Mouse (Mus musculus): ENCODE results near the gene Sc5d.

Sc5d gene

DNA sequence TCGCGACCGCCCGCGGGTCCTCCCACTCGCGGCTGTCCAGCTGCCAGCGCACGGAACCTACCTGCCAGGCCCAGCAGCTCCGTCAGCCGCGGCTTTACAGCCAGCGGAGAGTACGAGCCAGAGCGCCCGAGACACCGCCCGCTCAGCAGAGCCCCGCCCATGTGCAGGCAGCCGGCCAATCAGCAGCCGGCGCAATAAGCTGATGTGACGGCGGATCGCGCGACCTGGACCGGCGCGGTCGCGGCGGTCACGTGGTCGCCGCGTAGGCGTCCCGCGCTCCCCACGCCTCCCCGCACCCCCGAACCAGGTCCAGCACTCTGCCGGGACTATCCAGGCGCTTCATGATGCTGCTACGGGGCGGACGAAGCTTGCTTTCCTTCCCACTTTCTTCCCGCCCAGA is at the start of gene Sc5d:
TSS of gene Sc5d (minus strand) at position 112 of the 400 bp plus-strand sequence.
- DNase-seq (ENCODE audit: inconsistent age in 2 of 2, low spot score in 1 of 2) = peak; percentile 96 to 97

- no peak for DNase-seq (ENCODE audit: inconsistent age in 2 of 2, low spot score in 1 of 2)
These were observed 47.3 kb upstream of the Sc5d start for GRCm38 (mm10) chr9:42311311-42311710.

DNA sequence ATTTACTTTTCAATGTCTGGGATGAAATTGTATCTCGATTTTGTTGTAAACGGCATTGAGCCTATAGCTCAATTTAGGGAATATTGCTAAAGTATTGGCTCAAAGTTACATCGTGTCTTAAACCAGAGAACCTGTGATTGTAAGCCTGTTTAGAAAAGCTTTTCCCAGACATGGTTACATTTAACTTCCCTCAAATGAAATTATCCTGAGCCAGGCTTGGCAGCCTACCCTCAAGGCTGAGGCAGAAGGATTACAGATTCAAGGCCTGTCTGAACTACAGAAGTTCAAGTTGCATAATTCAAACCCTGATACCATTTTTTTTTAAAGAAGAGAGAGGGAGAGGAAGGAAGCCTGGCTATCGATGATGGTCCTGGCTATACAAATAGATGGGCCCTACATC is 39.8 kb upstream of the Sc5d start:
- DNase-seq (ENCODE audit: inconsistent age in 2 of 2, low spot score in 1 of 2) = peak; percentile 30 to 83

GRCm38 (mm10) chr9:42301082-42301633 is 37.1 kb upstream of the Sc5d start:
- no peak for DNase-seq (ENCODE audit: inconsistent age in 2 of 2, low spot score in 1 of 2)

GRCm38 (mm10) chr9:42296297-42296922 is 32.4 kb upstream of the Sc5d start:
- no peak for DNase-seq (ENCODE audit: inconsistent age in 2 of 2, low spot score in 1 of 2)

DNA sequence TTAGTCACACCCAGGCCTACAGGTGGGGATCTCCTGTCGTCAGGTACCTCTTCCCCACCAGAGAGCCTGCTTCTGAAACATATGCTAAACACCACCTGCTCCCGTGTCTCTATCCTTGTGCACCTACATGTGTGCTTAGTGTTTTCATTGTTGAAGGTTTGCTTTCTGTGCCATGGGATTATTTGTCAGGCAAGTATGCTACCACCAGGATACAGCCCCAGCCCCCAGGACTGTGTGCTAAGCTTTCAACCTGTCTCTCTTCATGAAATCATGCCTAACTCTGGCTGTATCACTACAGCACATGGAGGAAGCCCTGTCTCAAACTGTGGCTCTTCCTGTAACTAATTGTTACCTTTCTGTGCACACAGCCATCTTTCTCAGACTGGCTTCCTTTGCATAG is 30.1 kb upstream of the Sc5d start:
- DNase-seq (ENCODE audit: inconsistent age in 2 of 2, low spot score in 1 of 2) = no peak

GRCm38 (mm10) chr9:42293596-42293995 is 29.5 kb upstream of the Sc5d start:
- no peak for DNase-seq (ENCODE audit: inconsistent age in 2 of 2, low spot score in 1 of 2)

DNA sequence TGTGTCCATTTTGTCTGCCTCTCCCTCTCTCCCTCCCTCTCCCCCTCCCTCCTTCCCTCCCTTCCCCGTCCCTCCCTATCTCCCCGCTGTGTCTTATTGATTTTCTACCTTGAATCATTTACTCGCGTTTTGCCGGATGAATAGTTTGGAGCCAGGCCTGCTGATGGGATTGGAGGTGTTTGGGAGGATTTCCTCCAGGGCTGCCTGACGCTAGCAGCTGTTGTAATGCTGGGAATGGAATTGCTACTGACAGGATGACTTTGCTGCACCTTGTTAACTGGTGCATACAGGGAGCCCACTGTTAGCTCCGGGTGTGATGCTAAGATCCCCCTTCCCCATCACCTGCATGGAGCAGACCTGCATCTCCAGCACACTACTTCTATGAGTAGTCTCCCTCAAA is 29.0 kb upstream of the Sc5d start:
- DNase-seq (ENCODE audit: inconsistent age in 2 of 2, low spot score in 1 of 2) = no peak

DNA sequence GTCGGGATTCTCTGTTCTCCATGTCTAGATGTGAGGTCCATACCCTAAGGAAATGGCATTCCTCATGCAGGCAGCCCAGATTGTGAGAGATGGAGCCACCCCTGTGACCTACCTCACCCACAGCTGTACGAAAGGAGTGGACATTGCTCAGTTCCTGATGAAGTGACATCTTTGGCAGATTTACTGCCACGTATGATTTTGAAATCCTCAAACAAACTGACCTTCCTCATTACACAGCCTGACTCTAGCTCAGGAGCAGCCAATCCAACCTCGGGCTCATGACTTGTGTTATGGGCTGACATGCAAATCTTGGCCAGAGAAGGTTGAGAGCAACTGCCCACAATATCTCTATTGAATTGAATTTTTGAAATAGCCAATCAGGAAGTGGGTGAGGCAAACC is 15.6 kb upstream of the Sc5d start:
- DNase-seq (ENCODE audit: inconsistent age in 2 of 2, low spot score in 1 of 2) = peak in 1 of 2 experiments; percentile 83

GRCm38 (mm10) chr9:42278046-42278445 is 14.0 kb upstream of the Sc5d start:
- no peak for DNase-seq (ENCODE audit: inconsistent age in 2 of 2, low spot score in 1 of 2)

DNA sequence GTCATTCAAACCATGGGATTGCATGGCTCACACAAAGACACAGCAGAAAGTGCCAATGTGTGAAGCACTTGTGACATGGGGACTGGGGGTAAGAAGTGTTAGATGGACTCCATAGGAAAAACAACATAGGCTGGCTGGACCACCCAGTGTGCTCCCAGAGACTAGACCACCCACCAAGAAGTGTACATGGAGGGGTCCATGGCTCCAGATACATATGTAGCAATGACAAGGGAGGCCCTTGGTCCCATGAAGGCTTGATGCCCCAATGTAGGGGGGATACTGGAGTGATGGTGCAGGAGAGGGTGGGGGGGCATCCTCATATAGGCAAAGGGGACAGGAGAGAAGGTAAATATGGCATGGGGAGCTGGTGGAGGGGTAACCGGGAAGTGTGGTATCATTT is 13.6 kb upstream of the Sc5d start:
- DNase-seq (ENCODE audit: inconsistent age in 2 of 2, low spot score in 1 of 2) = no peak

DNA sequence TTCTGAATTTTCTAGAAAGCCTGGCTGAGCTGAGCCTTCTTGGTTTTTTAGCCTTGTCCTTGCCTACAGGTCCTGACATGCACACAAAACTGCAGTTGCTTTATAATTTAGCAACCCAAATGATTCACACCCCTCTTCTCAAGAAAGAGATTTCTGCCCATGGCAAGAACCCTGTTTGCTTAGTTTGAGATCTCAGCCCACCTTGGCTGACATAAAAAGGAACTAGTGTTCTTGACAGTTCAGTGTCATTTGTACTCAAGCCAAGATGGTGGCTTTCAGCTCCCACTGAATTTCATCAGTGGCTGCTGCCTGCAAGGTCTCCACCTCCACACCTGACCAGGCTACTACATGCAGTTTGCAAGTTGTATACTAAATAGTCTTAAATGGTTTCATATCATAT is 13.1 kb upstream of the Sc5d start:
- DNase-seq (ENCODE audit: inconsistent age in 2 of 2, low spot score in 1 of 2) = peak in 1 of 2 experiments; percentile 48

DNA sequence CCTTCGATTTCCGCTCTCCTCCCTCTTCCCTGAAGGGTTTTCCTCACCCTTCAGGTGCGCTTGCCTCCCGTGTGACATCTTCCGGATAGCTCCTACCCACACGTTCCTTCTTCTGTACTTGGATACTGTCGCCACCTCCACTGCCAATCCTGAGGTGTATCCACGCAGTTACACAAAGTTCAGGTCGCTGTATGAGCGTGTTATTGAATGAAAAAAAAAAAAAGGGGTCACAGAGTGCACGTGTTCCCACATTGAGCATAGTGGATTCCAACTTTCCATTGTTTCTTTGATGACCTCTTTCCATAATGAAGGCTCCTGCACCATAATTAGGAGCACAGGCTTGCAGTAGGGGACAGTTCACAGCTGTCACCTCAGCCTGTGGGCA is 11.7 kb upstream of the Sc5d start:
- no peak for DNase-seq (ENCODE audit: inconsistent age in 2 of 2, low spot score in 1 of 2)

- DNase-seq (ENCODE audit: inconsistent age in 2 of 2, low spot score in 1 of 2) = peak in 1 of 2 experiments; percentile 82
These were observed 11.1 kb upstream of the Sc5d start for GRCm38 (mm10) chr9:42275027-42275760.

DNA sequence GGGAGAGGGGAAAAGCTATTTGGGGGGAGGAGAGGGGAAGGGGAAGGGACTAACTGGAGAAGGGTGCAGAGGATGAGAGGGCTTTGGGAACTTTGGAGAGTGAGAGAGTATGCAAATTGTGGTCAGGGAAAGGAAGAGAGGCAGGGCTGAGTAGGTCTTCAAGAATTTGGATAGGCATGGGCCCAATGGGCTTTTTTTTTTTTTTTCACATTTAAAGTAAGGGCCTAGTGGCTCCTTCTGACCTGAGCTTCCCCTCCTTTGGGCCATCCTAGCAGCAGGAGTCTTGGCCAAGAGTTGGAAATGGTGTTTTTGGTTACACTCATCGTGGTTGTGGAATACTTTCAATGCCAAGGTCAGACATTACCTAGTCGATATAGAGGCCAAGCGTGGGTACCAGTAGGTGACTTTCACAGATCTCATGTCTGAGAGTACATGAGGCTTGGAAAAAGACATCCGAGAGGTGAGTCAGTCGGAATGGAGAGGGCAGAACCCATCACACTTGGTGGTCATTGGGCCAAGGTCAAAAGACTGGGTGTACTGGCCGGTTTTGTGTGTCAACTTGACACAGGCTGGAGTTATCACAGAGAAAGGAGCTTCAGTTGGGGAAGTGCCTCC is 9.7 kb upstream of the Sc5d start:
- peak; percentile 38 to 65 for DNase-seq (ENCODE audit: inconsistent age in 2 of 2, low spot score in 1 of 2)

GRCm38 (mm10) chr9:42273174-42273573 is 9.1 kb upstream of the Sc5d start:
- DNase-seq (ENCODE audit: inconsistent age in 2 of 2, low spot score in 1 of 2) = no peak

DNA sequence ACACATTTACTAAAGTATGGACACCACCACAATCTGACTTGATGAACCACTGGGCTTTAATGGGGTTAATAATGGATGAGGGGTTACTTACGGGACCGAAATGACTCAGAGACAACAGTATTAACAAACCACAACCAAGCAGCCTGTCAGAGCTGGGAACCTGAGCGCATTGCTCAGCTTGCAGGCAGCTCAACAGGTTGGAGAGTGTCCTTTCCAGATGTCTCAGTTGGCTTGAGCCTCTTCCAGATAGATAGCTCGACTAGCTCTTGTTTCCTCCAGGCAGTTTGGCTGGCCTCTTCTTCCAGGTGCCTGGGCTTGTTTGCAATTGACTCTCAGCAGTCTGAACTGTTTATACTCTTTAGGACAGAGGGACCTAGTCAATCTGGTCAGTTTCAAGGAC is 8.6 kb upstream of the Sc5d start:
- DNase-seq (ENCODE audit: inconsistent age in 2 of 2, low spot score in 1 of 2) = peak in 1 of 2 experiments; percentile 58

DNA sequence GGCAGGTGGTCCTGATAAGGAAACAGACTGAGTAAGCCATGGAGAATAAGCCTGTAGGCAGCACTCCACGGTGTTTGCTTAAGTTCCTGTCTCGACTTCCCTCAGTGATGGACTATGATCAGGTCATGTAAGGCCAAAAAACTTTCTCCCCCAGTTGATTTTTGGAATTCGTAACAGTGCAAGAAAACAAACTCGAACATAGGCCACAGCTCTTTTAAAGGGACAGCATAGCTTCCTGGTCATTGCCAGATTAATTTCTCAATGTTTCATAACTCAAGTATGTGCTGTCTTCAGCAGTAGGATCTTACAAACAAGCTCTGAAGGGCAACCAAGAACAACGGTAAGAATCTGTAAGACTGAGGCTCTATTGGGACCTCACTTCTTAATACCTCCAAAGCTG is 7.4 kb upstream of the Sc5d start:
- DNase-seq (ENCODE audit: inconsistent age in 2 of 2, low spot score in 1 of 2) = peak in 1 of 2 experiments; percentile 68

DNA sequence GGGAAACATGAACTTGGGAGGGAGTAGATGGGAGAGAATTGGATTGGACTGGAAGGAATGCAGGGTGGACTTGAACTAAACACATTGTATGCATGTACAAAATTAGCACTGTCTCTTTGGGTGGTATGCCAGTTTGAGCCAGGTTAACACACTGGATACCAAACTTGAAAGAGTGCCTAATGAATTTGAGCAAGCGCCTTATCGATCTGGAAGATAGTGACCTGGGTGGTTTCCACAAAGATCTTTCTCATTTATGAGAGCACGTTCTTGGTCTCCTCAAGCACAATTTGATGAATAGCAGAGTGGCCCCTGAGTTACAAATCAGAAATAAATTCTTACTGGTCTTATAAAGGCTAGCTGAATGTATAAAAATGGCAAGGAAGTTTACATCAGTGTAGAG is 6.6 kb upstream of the Sc5d start:
- DNase-seq (ENCODE audit: inconsistent age in 2 of 2, low spot score in 1 of 2) = peak in 1 of 2 experiments; percentile 58

DNA sequence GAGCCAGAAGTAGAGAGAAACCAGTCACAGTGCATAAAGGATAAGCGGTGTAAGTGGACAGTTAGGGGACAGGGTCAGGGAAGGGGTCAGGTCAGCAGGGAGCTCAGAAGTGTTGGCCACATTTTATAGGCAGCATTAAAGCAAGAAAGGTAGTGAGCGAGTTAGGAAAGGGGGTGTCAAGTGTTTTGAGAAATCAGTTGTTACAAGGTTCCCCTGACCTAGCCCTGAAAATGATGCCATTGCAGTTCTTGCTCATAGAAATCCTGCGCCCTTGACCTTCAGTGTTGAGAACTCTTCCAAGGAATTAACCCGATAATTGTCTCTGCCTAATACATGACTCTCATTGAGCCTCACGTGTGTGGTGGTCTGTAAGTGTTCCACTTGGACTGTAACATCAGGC is 6.0 kb upstream of the Sc5d start:
- DNase-seq (ENCODE audit: inconsistent age in 2 of 2, low spot score in 1 of 2) = peak; percentile 61 to 89

DNA sequence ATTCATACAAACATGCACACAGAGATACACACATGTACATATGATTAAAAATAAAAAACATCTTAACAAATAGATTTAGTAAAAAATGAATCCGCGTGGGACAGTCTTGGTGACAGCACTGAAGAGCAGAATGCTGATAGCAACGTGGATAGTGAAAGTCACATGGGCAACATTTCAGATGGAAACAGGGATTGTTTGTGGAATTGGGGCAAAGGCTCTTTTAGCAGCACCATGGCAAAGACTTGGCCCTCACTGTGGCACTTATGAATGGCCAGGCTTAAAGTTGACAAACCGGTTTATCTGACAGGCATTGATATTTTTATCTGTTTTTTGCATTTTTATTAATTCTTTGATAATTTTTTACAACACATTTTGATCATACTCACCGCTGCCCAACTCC is 4.3 kb upstream of the Sc5d start:
- no peak for DNase-seq (ENCODE audit: inconsistent age in 2 of 2, low spot score in 1 of 2)

DNA sequence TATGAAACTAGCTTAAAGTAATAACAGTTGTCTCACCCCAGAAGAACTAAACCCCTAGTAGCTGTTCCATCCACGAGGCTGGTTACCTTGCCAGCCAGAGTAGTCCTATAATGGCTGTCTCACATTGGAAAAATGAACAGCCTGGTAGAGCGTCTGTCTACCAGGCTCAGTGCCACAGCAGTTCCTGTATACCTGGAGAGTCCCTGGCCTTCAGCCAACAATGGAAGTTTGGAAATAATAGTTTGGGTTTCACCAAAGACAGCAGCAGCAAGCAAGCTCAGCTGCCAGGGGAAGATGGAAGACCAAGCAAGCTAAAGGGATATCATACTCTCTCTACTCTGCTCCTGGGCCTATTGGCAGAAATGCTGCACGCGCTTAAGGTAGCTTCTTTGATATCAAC is 1.3 kb upstream of the Sc5d start:
- DNase-seq (ENCODE audit: inconsistent age in 2 of 2, low spot score in 1 of 2) = peak in 1 of 2 experiments; percentile 58

Measured in adrenal gland, adult (tissue).